8 mouse cellular contexts compared by ENCODE assay signal in genomic region chr19:7345235-7345755, GRCm38 (mm10). TPM values are rescaled to one million over a fixed set of nuclear protein-coding genes. Genes with fewer than 3 reads are reported as not detected.
DNase-seq lines count a peak whose midpoint lies in the region; ATAC-seq and TF ChIP-seq lines count a peak whose summit lies in the region.

No protein-coding gene starts in this region.

- no peaks in the 10 kb centered on the region for H3K9me3 ChIP-seq in forebrain, embryonic 13.5 days (replicated peaks)
- H3K9me3 ChIP-seq in midbrain, embryonic 14.5 days (ENCODE audit: control insufficient read depth, low read length): no peaks in the 10 kb centered on the region

- no peak for ATAC-seq in forebrain, embryonic 13.5 days
- no peak for ATAC-seq in midbrain, embryonic 14.5 days (ENCODE audit: low FRiP score, low TSS enrichment)

- TF ChIP-seq POLR2A in spleen, adult 2 months (IDR thresholded peaks at IDR 0.05; ENCODE audit: low read depth, low read length): no peak

- peak; percentile 39 for DNase-seq in cerebellum, adult 9-10 months
- DNase-seq in cerebellum, adult 11-12 months: no peak
- DNase-seq in spleen, adult 2 months (ENCODE audit: low read depth in 1 of 2, low spot score in 2 of 2): peak in 1 of 2 experiments; percentile 22
- no peak for DNase-seq in spleen, adult 12 weeks (ENCODE audit: low spot score)
- DNase-seq in layer of hippocampus, postnatal 14 days (ENCODE audit: low spot score in 2 of 2): peak; percentile 59 to 70
- peak; percentile 92 for DNase-seq in midbrain, embryonic 14.5 days
- peak; percentile 75 for DNase-seq in thymus, postnatal 14 days

- H3K4me3 ChIP-seq in spleen, adult 2 months (ENCODE audit: extremely low read depth, insufficient read depth, insufficient read length): no peak overlapping the region
- H3K4me3 ChIP-seq in forebrain, embryonic 13.5 days: no peak overlapping the region
- H3K4me3 ChIP-seq in midbrain, embryonic 14.5 days (replicated peaks; ENCODE audit: low read depth, low read length): no peak overlapping the region

- no peak overlapping the region for H3K4me2 ChIP-seq in forebrain, embryonic 13.5 days
- no peak overlapping the region for H3K4me2 ChIP-seq in midbrain, embryonic 14.5 days (ENCODE audit: low read length)

- no peak overlapping the region for H3K27ac ChIP-seq in spleen, adult 2 months (ENCODE audit: insufficient read depth, low read length)
- no peak overlapping the region for H3K27ac ChIP-seq in forebrain, embryonic 13.5 days
- no peak overlapping the region for H3K27ac ChIP-seq in midbrain, embryonic 14.5 days (replicated peaks; ENCODE audit: low read depth, low read length)

- peaks cover 1% of the 10 kb centered on the region; the same call in 1 of the 2 replicates for H3K4me1 ChIP-seq in spleen, adult 2 months (ENCODE audit: control insufficient read depth, insufficient read depth, insufficient read length)
- H3K4me1 ChIP-seq in forebrain, embryonic 13.5 days: peaks cover 11% of the 10 kb centered on the region
- H3K4me1 ChIP-seq in midbrain, embryonic 14.5 days (ENCODE audit: control insufficient read depth, insufficient read depth, low read length): peaks cover 5% of the 10 kb centered on the region

- 0 out of 2 replicates have a peak overlapping the region, but pooled peaks have one; percentile 16 for H3K9ac ChIP-seq in forebrain, embryonic 13.5 days
- 0 out of 2 replicates have a peak overlapping the region, but pooled peaks have one; percentile 9 for H3K9ac ChIP-seq in midbrain, embryonic 14.5 days (replicated peaks; ENCODE audit: low read length)

- peak; percentile 73; the same call in 1 of the 2 replicates for TF ChIP-seq CTCF in spleen, adult 2 months (IDR thresholded peaks at IDR 0.05; ENCODE audit: extremely low read depth, insufficient read depth, insufficient read length, insufficient replicate concordance)

- no peaks in the 10 kb centered on the region; the same call in 1 of the 2 replicates for H3K27me3 ChIP-seq in spleen, adult 2 months (ENCODE audit: control insufficient read depth, insufficient read depth, low read length)
- H3K27me3 ChIP-seq in forebrain, embryonic 13.5 days: no peaks in the 10 kb centered on the region
- no peaks in the 10 kb centered on the region for H3K27me3 ChIP-seq in midbrain, embryonic 14.5 days (ENCODE audit: control insufficient read depth, insufficient read depth, low read length)

- WGBS in spleen, adult 2 months: 28% methylated on average over 4 of the region's 4 CpGs
- 24% methylated on average over 4 of the region's 4 CpGs for WGBS in forebrain, embryonic 13.5 days
- 23% methylated on average over 4 of the region's 4 CpGs for WGBS in midbrain, embryonic 14.5 days

- no peaks in the 10 kb centered on the region for H3K36me3 ChIP-seq in spleen, adult 2 months (ENCODE audit: control insufficient read depth, insufficient read depth, low read length)
- no peaks in the 10 kb centered on the region for H3K36me3 ChIP-seq in forebrain, embryonic 13.5 days (ENCODE audit: poor library complexity, severe bottlenecking)
- no peaks in the 10 kb centered on the region for H3K36me3 ChIP-seq in midbrain, embryonic 14.5 days (ENCODE audit: control insufficient read depth, insufficient read depth, low read length)

RNA-seq across cellular contexts. Expression of gene Mark2, which starts 3.6 kb away (rescaled TPM):
- 84.8 and 111 TPM in 2 replicates for polyA plus RNA-seq in spleen, adult 2 months (2012; rRNA removed)
- 38.3 and 39.0 TPM in 2 replicates for polyA plus RNA-seq in forebrain, embryonic 13.5 days (2015; fragmentation: Nextera tagmentation; extraction: Ambion mirVana)
- 100 to 1,000 TPM in 1 of 2 experiments, 10 to 100 TPM in 1; 95.9 to 110 TPM for total RNA-seq in layer of hippocampus, postnatal 14 days (2021)
- polyA plus RNA-seq in midbrain, embryonic 14.5 days (2014; fragmentation: Nextera tagmentation; extraction: Ambion mirVana): 48.4 and 55.0 TPM in 2 replicates

RNA-seq across cellular contexts. Expression of gene Spindoc, which starts 37.5 kb away (rescaled TPM):
- polyA plus RNA-seq in spleen, adult 2 months (2012; rRNA removed): 10.3 and 12.2 TPM in 2 replicates
- 42.1 and 47.5 TPM in 2 replicates for polyA plus RNA-seq in forebrain, embryonic 13.5 days (2015; fragmentation: Nextera tagmentation; extraction: Ambion mirVana)
- 10 to 100 TPM; 32.8 to 33.9 TPM for total RNA-seq in layer of hippocampus, postnatal 14 days (2021)
- 26.9 and 48.1 TPM in 2 replicates for polyA plus RNA-seq in midbrain, embryonic 14.5 days (2014; fragmentation: Nextera tagmentation; extraction: Ambion mirVana)

Comparison
In these comparisons a context has a peak if more than half of its experiments do, and no peak if none do; other contexts are left out.
1. DNase-seq: peak in cerebellum, adult 9-10 months (single experiment), layer of hippocampus, postnatal 14 days (2 of 2), midbrain, embryonic 14.5 days (single experiment) and thymus, postnatal 14 days (single experiment); none in cerebellum, adult 11-12 months (single experiment) and spleen, adult 12 weeks (single experiment).